Mouse (Mus musculus) ES-E14 (cell line): ENCODE data around the gene Zfp174. TPM values are rescaled to one million over a fixed set of nuclear protein-coding genes. Genes with fewer than 3 reads are reported as not detected.

ENCODE experiments used
- DNase-seq: peaks from one replicate; pipeline ENCODE4 v3.0.0-alpha.2; 2013; ENCODE audit warnings: low read depth, low spot score
- H3K27ac ChIP-seq: 2 replicates; pipeline ENCODE4 v1.5.1; 2012; ENCODE audit warnings: low read depth, mild to moderate bottlenecking, low read length, moderate library complexity, mixed read lengths; ENCODE audit not compliant: poor library complexity, insufficient read depth, severe bottlenecking
- H3K36me3 ChIP-seq: 2 replicates; pipeline ENCODE4 v1.6.1; 2012; ENCODE audit warnings: mild to moderate bottlenecking, low read length, moderate library complexity, mixed read lengths; ENCODE audit not compliant: control insufficient read depth, poor library complexity, insufficient read depth, severe bottlenecking
- H3K4me1 ChIP-seq, 2 experiments: fragments of 150-350 bp in 1 of 2; sonication (generic) in 1 of 2; 2 replicates each; pipeline ENCODE4 v1.6.1; 2012; ENCODE audit warnings: low read length in 2 of 2, mild to moderate bottlenecking in 1 of 2, mixed read lengths in 1 of 2; ENCODE audit not compliant: control insufficient read depth in 2 of 2, insufficient read depth in 2 of 2, poor library complexity in 1 of 2
- H3K4me3 ChIP-seq, 2 experiments: fragments of 150-350 bp in 1 of 2; sonication (generic) in 1 of 2; 2 replicates each; pipeline ENCODE4 v1.5.1; 2012; ENCODE audit warnings: low read length in 2 of 2, low read depth in 1 of 2, mild to moderate bottlenecking in 1 of 2, mixed read lengths in 1 of 2; ENCODE audit not compliant: insufficient read depth in 1 of 2, poor library complexity in 1 of 2, severe bottlenecking in 1 of 2
- H3K9ac ChIP-seq: 2 replicates; pipeline ENCODE4 v1.6.1; 2012; ENCODE audit warnings: low read depth, mild to moderate bottlenecking, low read length, mixed read lengths; ENCODE audit not compliant: poor library complexity, insufficient read depth, severe bottlenecking
- H3K9me3 ChIP-seq: fragments of 150-350 bp; sonication (generic); 2 replicates; pipeline ENCODE4 v1.6.1; 2012; ENCODE audit warnings: low read depth, mild to moderate bottlenecking, low read length; ENCODE audit not compliant: control insufficient read depth, insufficient read depth
- CHD2 ChIP-seq: IDR thresholded peaks from 2 replicates; pipeline ENCODE4 v1.6.1; 2014; ENCODE audit warnings: mild to moderate bottlenecking, low read depth, low read length, inconsistent platforms
- HCFC1 ChIP-seq: IDR thresholded peaks from 2 replicates; pipeline ENCODE4 v1.6.1; 2012; ENCODE audit warnings: low read length, inconsistent platforms, borderline replicate concordance; ENCODE audit not compliant: insufficient read depth
- MAFK ChIP-seq: IDR thresholded peaks from 2 replicates; pipeline ENCODE4 v1.6.1; 2014; ENCODE audit warnings: mild to moderate bottlenecking, low read depth, low read length, inconsistent platforms; ENCODE audit not compliant: insufficient read depth
- ZC3H11A ChIP-seq: IDR thresholded peaks from 2 replicates; pipeline ENCODE4 v1.6.1; 2012; ENCODE audit warnings: low read depth, mild to moderate bottlenecking, inconsistent platforms, low read length, borderline replicate concordance
- ZNF384 ChIP-seq: IDR thresholded peaks from 2 replicates; pipeline ENCODE4 v1.6.1; 2012; ENCODE audit warnings: low read depth, low read length, inconsistent platforms
- in situ Hi-C, 2 experiments: fragments of 600-800 bp; cut with MboI; formaldehyde crosslinking; loops; one replicate each; pipeline ENCODE4 v1.15.1; 2025; ENCODE audit warnings: low sequenced_read_pairs in 2 of 2, inconsistent platforms in 1 of 2; ENCODE audit not compliant: unreplicated experiment in 2 of 2
- total RNA-seq: library from RNA; depleted of rRNA; stranded (reverse); fragments of 300-350 nt; gene quantifications from 2 replicates; pipeline ENCODE4 v1.2.3, GENCODE M21; 2012

Gene Zfp174
- total RNA-seq, 1 experiment, result 0.85 TPM

GRCm38 (mm10) chr16:3872216-3873047 is 25.4 kb downstream of the Zfp174 start, which contains the start of gene Naa60:
TSS of gene Naa60 (plus strand) at chr16:3872375.
- TF ChIP-seq HCFC1 (0 out of 2 replicates have a peak, but pooled peaks have one; percentile 58), ZNF384 (no peak), CHD2 (peak; percentile 55; the same call in 1 of the 2 replicates), MAFK (no peak), ZC3H11A (no peak)
- H3K27ac ChIP-seq, result 0 out of 2 replicates have a peak within 1 kb of the TSS, but pooled peaks have one; percentile 14
- peaks cover 3% of the 10 kb centered on the region; the same call in 1 of the 2 replicates for H3K36me3 ChIP-seq
- H3K4me1 ChIP-seq, result peaks cover 3 to 6% of the 10 kb centered on the region in 2 experiments; a peak in 2 of 4 replicates
- H3K9ac ChIP-seq, result peak within 1 kb of the TSS; percentile 83
- peak; percentile 96 for DNase-seq
- H3K9me3 ChIP-seq, result no peaks in the 10 kb centered on the region
- in situ Hi-C loops, result no loop called here
- H3K4me3 ChIP-seq, result peak within 1 kb of the TSS; percentile 75 to 95

GRCm38 (mm10) chr16:3876346-3876745 is 29.3 kb downstream of the Zfp174 start:
- no peak for TF ChIP-seq HCFC1
- TF ChIP-seq ZNF384, result no peak
- no peak for TF ChIP-seq MAFK
- TF ChIP-seq CHD2, result no peak
- TF ChIP-seq ZC3H11A, result no peak
- in situ Hi-C loops, result no loop called here
- H3K36me3 ChIP-seq, result no peaks in the 10 kb centered on the region; the same call in 1 of the 2 replicates
- H3K4me3 ChIP-seq, result no peak overlapping the region
- no peak overlapping the region for H3K27ac ChIP-seq
- H3K4me1 ChIP-seq, result peaks cover 2 to 3% of the 10 kb centered on the region in 2 experiments; a peak in 2 of 4 replicates
- no peak overlapping the region for H3K9ac ChIP-seq
- no peaks in the 10 kb centered on the region for H3K9me3 ChIP-seq
- DNase-seq, result no peak

GRCm38 (mm10) chr16:3884201-3885064 is 37.4 kb downstream of the Zfp174 start, which contains the start of the genes Zfp597 and Gm20695:
TSS of gene Zfp597 (minus strand) at chr16:3884561.
TSS of gene Gm20695 (plus strand) at chr16:3884648.
- H3K36me3 ChIP-seq, result no peaks in the 10 kb centered on the region; the same call in 1 of the 2 replicates
- no peak within 1 kb of the TSS for H3K27ac ChIP-seq
- H3K4me3 ChIP-seq, result peak within 1 kb of the TSS; percentile 95 to 98
- H3K4me1 ChIP-seq, result no peaks in the 10 kb centered on the region
- TF ChIP-seq ZC3H11A (no peak), ZNF384 (no peak), CHD2 (0 out of 2 replicates have a peak, but pooled peaks have one; percentile 40), MAFK (no peak), HCFC1 (peak; percentile 92)
- H3K9me3 ChIP-seq, result no peaks in the 10 kb centered on the region
- H3K9ac ChIP-seq, result peak within 1 kb of the TSS; percentile 94
- peak; percentile 85 for DNase-seq
- in situ Hi-C loops, result no loop called here

- peak overlapping the region; percentile 95 to 98 for H3K4me3 ChIP-seq
- in situ Hi-C loops, result no loop called here
- DNase-seq, result no peak
- TF ChIP-seq ZC3H11A, result no peak
- TF ChIP-seq CHD2, result no peak
- TF ChIP-seq HCFC1, result no peak
- no peak for TF ChIP-seq MAFK
- TF ChIP-seq ZNF384, result no peak
- no peak overlapping the region for H3K27ac ChIP-seq
- 0 out of 4 replicates have a peak, but pooled peaks cover 0 to 2% of the 10 kb centered on the region in 2 experiments for H3K4me1 ChIP-seq
- H3K9ac ChIP-seq, result peak overlapping the region; percentile 94
- no peaks in the 10 kb centered on the region for H3K9me3 ChIP-seq
- H3K36me3 ChIP-seq, result no peaks in the 10 kb centered on the region
Observed at GRCm38 (mm10) chr16:3885065-3885670, 38.1 kb downstream of the Zfp174 start.
